Mouse (Mus musculus): ENCODE results near the gene Osbpl3. TPM values are rescaled to one million over a fixed set of nuclear protein-coding genes. Genes with fewer than 3 reads are reported as not detected.

The Osbpl3 gene
- total RNA-seq, 1 experiment, result 9.9 TPM

- in situ Hi-C loops (cut with MboI; ENCODE audit: low sequenced_read_pairs in 2 of 2, unreplicated experiment in 2 of 2), result no loop called here
- peaks cover 8 to 9% of the 10 kb centered on the region in 2 experiments for H3K4me1 ChIP-seq (ENCODE audit: control insufficient read depth in 2 of 2, insufficient read depth in 2 of 2, low read length in 2 of 2, poor library complexity in 1 of 2)
- TF ChIP-seq ZC3H11A (IDR thresholded peaks at IDR 0.05; ENCODE audit: borderline replicate concordance, low read depth, low read length) (no peak), CHD2 (IDR thresholded peaks at IDR 0.05; ENCODE audit: low read depth, low read length) (no peak), ZNF384 (IDR thresholded peaks at IDR 0.05; ENCODE audit: low read depth, low read length) (no peak), HCFC1 (IDR thresholded peaks at IDR 0.05; ENCODE audit: borderline replicate concordance, insufficient read depth, low read length) (no peak), MAFK (IDR thresholded peaks at IDR 0.05; ENCODE audit: insufficient read depth, low read depth, low read length) (no peak)
- no peaks in the 10 kb centered on the region for H3K36me3 ChIP-seq (ENCODE audit: control insufficient read depth, insufficient read depth, low read length, poor library complexity, severe bottlenecking)
- H3K27ac ChIP-seq (ENCODE audit: insufficient read depth, low read depth, low read length, poor library complexity, severe bottlenecking), result no peak overlapping the region
- H3K9me3 ChIP-seq (ENCODE audit: control insufficient read depth, insufficient read depth, low read depth, low read length), result no peaks in the 10 kb centered on the region
- H3K4me3 ChIP-seq (ENCODE audit: insufficient read depth in 1 of 2, low read depth in 1 of 2, low read length in 2 of 2, poor library complexity in 1 of 2, severe bottlenecking in 1 of 2), result no peak overlapping the region
- H3K9ac ChIP-seq (ENCODE audit: insufficient read depth, low read depth, low read length, poor library complexity, severe bottlenecking), result no peak overlapping the region
- no peak for DNase-seq (ENCODE audit: low read depth, low spot score)
These were observed 53.1 kb downstream of the Osbpl3 start for GRCm38 (mm10) chr6:50402872-50403271.

- no peaks in the 10 kb centered on the region for H3K36me3 ChIP-seq (ENCODE audit: control insufficient read depth, insufficient read depth, low read length, poor library complexity, severe bottlenecking)
- no peak overlapping the region for H3K4me3 ChIP-seq (ENCODE audit: insufficient read depth in 1 of 2, low read depth in 1 of 2, low read length in 2 of 2, poor library complexity in 1 of 2, severe bottlenecking in 1 of 2)
- H3K9me3 ChIP-seq (ENCODE audit: control insufficient read depth, insufficient read depth, low read depth, low read length), result no peaks in the 10 kb centered on the region
- no peak overlapping the region for H3K9ac ChIP-seq (ENCODE audit: insufficient read depth, low read depth, low read length, poor library complexity, severe bottlenecking)
- in situ Hi-C loops (cut with MboI; ENCODE audit: low sequenced_read_pairs in 2 of 2, unreplicated experiment in 2 of 2), result no loop called here
- no peak overlapping the region for H3K27ac ChIP-seq (ENCODE audit: insufficient read depth, low read depth, low read length, poor library complexity, severe bottlenecking)
- DNase-seq (ENCODE audit: low read depth, low spot score), result no peak
- TF ChIP-seq HCFC1 (IDR thresholded peaks at IDR 0.05; ENCODE audit: borderline replicate concordance, insufficient read depth, low read length), result no peak
- TF ChIP-seq MAFK (IDR thresholded peaks at IDR 0.05; ENCODE audit: insufficient read depth, low read depth, low read length), result no peak
- no peak for TF ChIP-seq ZC3H11A (IDR thresholded peaks at IDR 0.05; ENCODE audit: borderline replicate concordance, low read depth, low read length)
- TF ChIP-seq ZNF384 (IDR thresholded peaks at IDR 0.05; ENCODE audit: low read depth, low read length), result no peak
- no peak for TF ChIP-seq CHD2 (IDR thresholded peaks at IDR 0.05; ENCODE audit: low read depth, low read length)
- peaks cover 7 to 8% of the 10 kb centered on the region in 2 experiments for H3K4me1 ChIP-seq (ENCODE audit: control insufficient read depth in 2 of 2, insufficient read depth in 2 of 2, low read length in 2 of 2, poor library complexity in 1 of 2)
These were observed 55.8 kb downstream of the Osbpl3 start for GRCm38 (mm10) chr6:50400234-50400633.

GRCm38 (mm10) chr6:50399427-50400195 lies 56.4 kb downstream of the Osbpl3 start:
- in situ Hi-C loops (cut with MboI; ENCODE audit: low sequenced_read_pairs in 2 of 2, unreplicated experiment in 2 of 2), result no loop called here
- no peak for DNase-seq (ENCODE audit: low read depth, low spot score)
- Histone ChIP-seq H3K9me3 (ENCODE audit: control insufficient read depth, insufficient read depth, low read depth, low read length) (no peaks in the 10 kb centered on the region), H3K36me3 (ENCODE audit: control insufficient read depth, insufficient read depth, low read length, poor library complexity, severe bottlenecking) (no peaks in the 10 kb centered on the region), H3K4me3 (ENCODE audit: insufficient read depth in 1 of 2, low read depth in 1 of 2, low read length in 2 of 2, poor library complexity in 1 of 2, severe bottlenecking in 1 of 2) (no peak overlapping the region), H3K9ac (ENCODE audit: insufficient read depth, low read depth, low read length, poor library complexity, severe bottlenecking) (no peak overlapping the region), H3K27ac (ENCODE audit: insufficient read depth, low read depth, low read length, poor library complexity, severe bottlenecking) (no peak overlapping the region), H3K4me1 (ENCODE audit: control insufficient read depth in 2 of 2, insufficient read depth in 2 of 2, low read length in 2 of 2, poor library complexity in 1 of 2) (peaks cover 4% of the 10 kb centered on the region in 2 experiments)
- TF ChIP-seq ZC3H11A (IDR thresholded peaks at IDR 0.05; ENCODE audit: borderline replicate concordance, low read depth, low read length) (no peak), MAFK (IDR thresholded peaks at IDR 0.05; ENCODE audit: insufficient read depth, low read depth, low read length) (no peak), HCFC1 (IDR thresholded peaks at IDR 0.05; ENCODE audit: borderline replicate concordance, insufficient read depth, low read length) (no peak), CHD2 (IDR thresholded peaks at IDR 0.05; ENCODE audit: low read depth, low read length) (no peak), ZNF384 (IDR thresholded peaks at IDR 0.05; ENCODE audit: low read depth, low read length) (no peak)

- Histone ChIP-seq H3K9ac (ENCODE audit: insufficient read depth, low read depth, low read length, poor library complexity, severe bottlenecking) (no peak overlapping the region), H3K4me3 (ENCODE audit: insufficient read depth in 1 of 2, low read depth in 1 of 2, low read length in 2 of 2, poor library complexity in 1 of 2, severe bottlenecking in 1 of 2) (no peak overlapping the region), H3K4me1 (ENCODE audit: control insufficient read depth in 2 of 2, insufficient read depth in 2 of 2, low read length in 2 of 2, poor library complexity in 1 of 2) (peaks cover 0 to 2% of the 10 kb centered on the region in 2 experiments; a peak in 1 of 4 replicates), H3K9me3 (ENCODE audit: control insufficient read depth, insufficient read depth, low read depth, low read length) (no peaks in the 10 kb centered on the region), H3K36me3 (ENCODE audit: control insufficient read depth, insufficient read depth, low read length, poor library complexity, severe bottlenecking) (no peaks in the 10 kb centered on the region), H3K27ac (ENCODE audit: insufficient read depth, low read depth, low read length, poor library complexity, severe bottlenecking) (no peak overlapping the region)
- in situ Hi-C loops (cut with MboI; ENCODE audit: low sequenced_read_pairs in 2 of 2, unreplicated experiment in 2 of 2), result no loop called here
- DNase-seq (ENCODE audit: low read depth, low spot score), result no peak
- TF ChIP-seq HCFC1 (IDR thresholded peaks at IDR 0.05; ENCODE audit: borderline replicate concordance, insufficient read depth, low read length) (no peak), MAFK (IDR thresholded peaks at IDR 0.05; ENCODE audit: insufficient read depth, low read depth, low read length) (no peak), CHD2 (IDR thresholded peaks at IDR 0.05; ENCODE audit: low read depth, low read length) (no peak), ZC3H11A (IDR thresholded peaks at IDR 0.05; ENCODE audit: borderline replicate concordance, low read depth, low read length) (no peak), ZNF384 (IDR thresholded peaks at IDR 0.05; ENCODE audit: low read depth, low read length) (no peak)
These were observed 57.7 kb downstream of the Osbpl3 start for GRCm38 (mm10) chr6:50398324-50398723.
